Mouse (Mus musculus): ENCODE data around the gene Nxf1. TPM values are rescaled to one million over a fixed set of nuclear protein-coding genes. Genes with fewer than 3 reads are reported as not detected.
A peak's percentile ranks its signal among the peaks of the same experiment; 100 is the strongest.
"Not testable (repeated sequence)": the region's sequence is repeated elsewhere in the genome, so short reads cannot be mapped to it uniquely, and the experiment has no call there.

Gene Nxf1
- polyA plus RNA-seq, 1 experiment from 2014 or later: 197 TPM

DNA sequence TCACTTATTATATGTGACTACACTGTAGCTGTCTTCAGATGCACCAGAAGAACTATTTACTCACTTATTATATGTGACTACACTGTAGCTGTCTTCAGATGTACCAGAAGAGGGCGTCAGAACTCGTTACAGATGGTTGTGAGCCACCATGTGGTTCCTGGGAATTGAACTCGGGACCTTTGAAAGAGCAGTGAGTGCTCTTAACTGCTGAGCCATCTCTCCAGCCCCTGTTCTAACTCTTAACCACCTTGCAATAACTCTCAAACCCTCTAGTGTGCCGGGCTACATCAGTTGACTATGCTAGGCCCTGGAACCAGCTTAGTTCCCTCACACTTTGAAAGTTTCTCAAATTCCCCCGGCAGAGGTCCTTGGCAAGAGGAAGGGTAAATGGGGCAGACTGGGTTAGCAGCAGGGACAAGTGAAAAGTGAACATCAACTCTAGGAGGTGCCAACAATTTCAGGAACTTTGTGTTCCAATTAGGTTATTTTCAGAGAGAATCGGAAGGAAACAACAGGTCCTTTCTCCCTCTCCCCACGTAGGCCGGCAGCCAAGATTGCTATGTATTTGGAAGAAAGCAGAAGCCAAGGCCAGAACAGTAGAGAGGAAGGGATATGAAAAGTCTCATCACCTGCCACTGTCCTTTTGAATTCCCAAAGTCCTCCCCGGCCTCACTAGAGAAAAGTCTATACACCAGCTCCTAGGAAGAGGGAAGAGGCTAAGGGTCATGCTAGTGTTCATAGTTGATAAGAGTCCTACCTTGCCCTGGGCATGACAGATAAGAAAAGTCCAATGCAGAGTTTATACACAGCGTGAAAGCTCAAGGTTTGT lies 42.0 kb upstream of the Nxf1 start:
- Histone ChIP-seq H3K36me3 (ENCODE audit: control insufficient read depth, insufficient read depth, low read length) (peaks cover 13% of the 10 kb centered on the region), H3K4me1 (replicated peaks; ENCODE audit: control insufficient read depth, insufficient read depth, low read length) (peaks cover 46% of the 10 kb centered on the region), H3K4me2 (peak overlapping the region; percentile 82), H3K27me3 (replicated peaks; ENCODE audit: control insufficient read depth, insufficient read depth, low read length) (no peaks in the 10 kb centered on the region), H3K9ac (ENCODE audit: low read depth, low read length) (peak overlapping the region; percentile 51; the same call in 1 of the 2 replicates), H3K9me3 (ENCODE audit: control insufficient read depth, low read length) (no peaks in the 10 kb centered on the region), H3K27ac (ENCODE audit: low read depth, low read length) (peak overlapping the region; percentile 89), H3K4me3 (ENCODE audit: low read depth, low read length) (peak overlapping the region; percentile 21; the same call in 1 of the 2 replicates)
- ATAC-seq (replicated peaks; ENCODE audit: low FRiP score): peak; percentile 79
- WGBS: 46% methylated on average over 10 of the region's 10 CpGs
- DNase-seq (ENCODE audit: low spot score): no peak

- Histone ChIP-seq H3K27ac (ENCODE audit: low read depth, low read length) (peak overlapping the region; percentile 89), H3K4me3 (ENCODE audit: low read depth, low read length) (no peak overlapping the region), H3K27me3 (replicated peaks; ENCODE audit: control insufficient read depth, insufficient read depth, low read length) (no peaks in the 10 kb centered on the region), H3K4me2 (peak overlapping the region; percentile 18; the same call in 1 of the 2 replicates), H3K4me1 (replicated peaks; ENCODE audit: control insufficient read depth, insufficient read depth, low read length) (peaks cover 35% of the 10 kb centered on the region), H3K36me3 (ENCODE audit: control insufficient read depth, insufficient read depth, low read length) (peaks cover 5% of the 10 kb centered on the region; the same call in 1 of the 2 replicates), H3K9ac (ENCODE audit: low read depth, low read length) (peak overlapping the region; percentile 39; the same call in 1 of the 2 replicates), H3K9me3 (ENCODE audit: control insufficient read depth, low read length) (no peaks in the 10 kb centered on the region)
- 0 out of 2 replicates have a peak, but pooled peaks have one; percentile 15 for ATAC-seq (replicated peaks; ENCODE audit: low FRiP score)
- DNase-seq (ENCODE audit: low spot score): no peak
- WGBS: 68% methylated on average over 10 of the region's 10 CpGs
These were observed 40.8 kb upstream of the Nxf1 start for GRCm38 (mm10) chr19:8715868-8716766.

DNA sequence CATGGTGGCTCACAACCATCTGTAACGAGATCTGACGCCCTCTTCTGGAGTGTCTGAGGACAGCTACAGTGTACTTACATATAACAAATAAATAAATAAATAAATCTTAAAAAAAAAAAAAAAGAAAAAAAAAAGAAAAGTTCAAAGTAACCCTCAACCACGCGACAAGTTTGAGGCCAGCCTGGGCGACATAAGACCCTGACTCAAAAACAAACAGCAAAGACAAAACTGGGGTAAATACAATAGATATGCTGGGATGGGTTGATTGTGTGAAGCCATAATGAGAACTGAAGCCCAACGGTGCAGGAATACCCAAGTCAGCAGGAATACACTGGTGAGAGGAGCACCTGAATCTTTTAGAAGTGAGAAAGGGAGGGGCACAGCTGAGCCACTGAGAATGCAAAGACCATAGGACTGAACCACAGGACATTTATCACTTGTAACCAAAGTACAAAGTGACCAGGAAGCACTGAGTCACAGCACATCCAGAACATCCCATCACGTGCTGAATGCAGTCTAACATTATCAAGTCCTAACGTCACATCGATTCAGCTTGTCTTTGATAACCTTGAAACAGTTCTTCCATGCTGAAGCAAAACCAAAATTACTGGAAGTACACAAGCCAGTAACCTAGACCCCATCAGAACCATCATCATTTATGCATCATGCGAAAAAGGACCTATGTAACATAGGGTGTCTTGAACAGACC lies 40.0 kb upstream of the Nxf1 start:
- H3K4me2 ChIP-seq: no peak overlapping the region
- no peaks in the 10 kb centered on the region for H3K36me3 ChIP-seq (ENCODE audit: control insufficient read depth, insufficient read depth, low read length)
- no peak overlapping the region for H3K4me3 ChIP-seq (ENCODE audit: low read depth, low read length)
- ATAC-seq (replicated peaks; ENCODE audit: low FRiP score) (no peak), DNase-seq (ENCODE audit: low spot score) (no peak)
- no peaks in the 10 kb centered on the region for H3K27me3 ChIP-seq (replicated peaks; ENCODE audit: control insufficient read depth, insufficient read depth, low read length)
- no peaks in the 10 kb centered on the region for H3K9me3 ChIP-seq (ENCODE audit: control insufficient read depth, low read length)
- H3K9ac ChIP-seq (ENCODE audit: low read depth, low read length): no peak overlapping the region
- peak overlapping the region; percentile 53; the same call in 1 of the 2 replicates for H3K27ac ChIP-seq (ENCODE audit: low read depth, low read length)
- WGBS: 71% methylated on average over 8 of the region's 10 CpGs
- peaks cover 35% of the 10 kb centered on the region for H3K4me1 ChIP-seq (replicated peaks; ENCODE audit: control insufficient read depth, insufficient read depth, low read length)

GRCm38 (mm10) chr19:8718357-8718756 lies 38.5 kb upstream of the Nxf1 start:
- H3K27ac ChIP-seq (ENCODE audit: low read depth, low read length): no peak overlapping the region
- DNase-seq (ENCODE audit: low spot score) (no peak), ATAC-seq (replicated peaks; ENCODE audit: low FRiP score) (no peak)
- H3K36me3 ChIP-seq (ENCODE audit: control insufficient read depth, insufficient read depth, low read length): no peaks in the 10 kb centered on the region
- H3K4me1 ChIP-seq (replicated peaks; ENCODE audit: control insufficient read depth, insufficient read depth, low read length): peaks cover 38% of the 10 kb centered on the region
- WGBS: 61% methylated on average over 3 of the region's 3 CpGs
- H3K9ac ChIP-seq (ENCODE audit: low read depth, low read length): no peak overlapping the region
- H3K4me3 ChIP-seq (ENCODE audit: low read depth, low read length): no peak overlapping the region
- no peak overlapping the region for H3K4me2 ChIP-seq
- no peaks in the 10 kb centered on the region for H3K9me3 ChIP-seq (ENCODE audit: control insufficient read depth, low read length)
- no peaks in the 10 kb centered on the region for H3K27me3 ChIP-seq (replicated peaks; ENCODE audit: control insufficient read depth, insufficient read depth, low read length)

DNA sequence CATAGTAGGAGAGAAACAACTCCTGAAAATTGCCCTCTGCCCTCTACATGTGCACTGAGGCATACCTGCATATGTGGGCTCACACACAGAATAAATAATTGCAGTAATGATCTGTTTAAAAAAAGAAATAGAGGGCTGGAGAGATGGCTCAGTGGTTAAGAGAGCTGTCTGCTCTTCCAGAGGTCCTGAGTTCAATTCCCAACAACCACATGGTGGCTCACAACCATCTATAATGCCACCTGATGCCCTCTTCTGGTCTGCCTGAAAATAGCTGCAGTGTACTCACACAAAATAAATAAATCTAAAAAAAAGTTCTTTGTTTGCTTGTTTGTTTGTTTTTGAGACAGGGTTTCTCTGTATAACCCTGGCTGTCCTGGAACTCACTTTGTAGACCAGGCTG lies 37.8 kb upstream of the Nxf1 start:
- not testable (repeated sequence) for H3K9me3 ChIP-seq (ENCODE audit: control insufficient read depth, low read length); H3K9ac ChIP-seq (ENCODE audit: low read depth, low read length); DNase-seq (ENCODE audit: low spot score); H3K27me3 ChIP-seq (replicated peaks; ENCODE audit: control insufficient read depth, insufficient read depth, low read length); ATAC-seq (replicated peaks; ENCODE audit: low FRiP score); H3K27ac ChIP-seq (ENCODE audit: low read depth, low read length); H3K4me2 ChIP-seq; H3K36me3 ChIP-seq (ENCODE audit: control insufficient read depth, insufficient read depth, low read length); H3K4me3 ChIP-seq (ENCODE audit: low read depth, low read length)
- peaks cover 38% of the 10 kb centered on the region for H3K4me1 ChIP-seq (replicated peaks; ENCODE audit: control insufficient read depth, insufficient read depth, low read length)

GRCm38 (mm10) chr19:8721378-8721777 lies 35.5 kb upstream of the Nxf1 start:
- peak overlapping the region; percentile 88; the same call in 1 of the 2 replicates for H3K4me3 ChIP-seq (ENCODE audit: low read depth, low read length)
- WGBS: 57% methylated on average over 1 of the region's 1 CpGs
- H3K4me1 ChIP-seq (replicated peaks; ENCODE audit: control insufficient read depth, insufficient read depth, low read length): peaks cover 25% of the 10 kb centered on the region
- no peak overlapping the region for H3K9ac ChIP-seq (ENCODE audit: low read depth, low read length)
- no peaks in the 10 kb centered on the region for H3K27me3 ChIP-seq (replicated peaks; ENCODE audit: control insufficient read depth, insufficient read depth, low read length)
- DNase-seq (ENCODE audit: low spot score) (no peak), ATAC-seq (replicated peaks; ENCODE audit: low FRiP score) (no peak)
- no peaks in the 10 kb centered on the region for H3K9me3 ChIP-seq (ENCODE audit: control insufficient read depth, low read length)
- H3K4me2 ChIP-seq: peak overlapping the region; percentile 87
- H3K36me3 ChIP-seq (ENCODE audit: control insufficient read depth, insufficient read depth, low read length): peaks cover 21% of the 10 kb centered on the region
- H3K27ac ChIP-seq (ENCODE audit: low read depth, low read length): peak overlapping the region; percentile 23; the same call in 1 of the 2 replicates

DNA sequence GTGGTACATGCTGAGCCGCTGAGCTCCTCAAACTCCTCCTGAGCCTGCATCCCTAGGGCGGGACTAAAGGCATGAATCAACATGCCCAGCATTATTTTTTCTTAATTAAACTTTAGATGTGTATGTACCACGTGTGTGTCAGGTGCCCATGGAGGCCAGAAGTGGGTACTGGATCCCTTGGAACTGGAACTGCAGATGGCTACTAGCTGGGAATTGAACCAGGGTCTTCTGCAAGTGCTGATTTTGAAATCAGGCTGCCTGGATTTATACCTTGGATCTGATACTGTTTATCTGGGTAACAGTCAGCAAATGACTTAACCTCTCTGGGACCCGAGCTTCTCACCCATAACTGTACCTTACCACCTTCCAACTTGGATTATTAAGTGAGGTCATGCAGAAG lies 34.9 kb upstream of the Nxf1 start:
- Histone ChIP-seq H3K27ac (ENCODE audit: low read depth, low read length) (peak overlapping the region; percentile 98), H3K4me2 (peak overlapping the region; percentile 87), H3K27me3 (replicated peaks; ENCODE audit: control insufficient read depth, insufficient read depth, low read length) (no peaks in the 10 kb centered on the region), H3K9me3 (ENCODE audit: control insufficient read depth, low read length) (no peaks in the 10 kb centered on the region), H3K4me3 (ENCODE audit: low read depth, low read length) (peak overlapping the region; percentile 88), H3K36me3 (ENCODE audit: control insufficient read depth, insufficient read depth, low read length) (peaks cover 22% of the 10 kb centered on the region), H3K4me1 (replicated peaks; ENCODE audit: control insufficient read depth, insufficient read depth, low read length) (peaks cover 22% of the 10 kb centered on the region), H3K9ac (ENCODE audit: low read depth, low read length) (peak overlapping the region; percentile 98)
- WGBS: 48% methylated on average over 4 of the region's 4 CpGs
- no peak for ATAC-seq (replicated peaks; ENCODE audit: low FRiP score)
- DNase-seq (ENCODE audit: low spot score): no peak

- Histone ChIP-seq H3K4me3 (ENCODE audit: low read depth, low read length) (peak overlapping the region; percentile 88), H3K4me1 (replicated peaks; ENCODE audit: control insufficient read depth, insufficient read depth, low read length) (peaks cover 20% of the 10 kb centered on the region), H3K4me2 (peak overlapping the region; percentile 87), H3K27me3 (replicated peaks; ENCODE audit: control insufficient read depth, insufficient read depth, low read length) (no peaks in the 10 kb centered on the region), H3K36me3 (ENCODE audit: control insufficient read depth, insufficient read depth, low read length) (peaks cover 22% of the 10 kb centered on the region), H3K9ac (ENCODE audit: low read depth, low read length) (peak overlapping the region; percentile 98), H3K9me3 (ENCODE audit: control insufficient read depth, low read length) (no peaks in the 10 kb centered on the region), H3K27ac (ENCODE audit: low read depth, low read length) (peak overlapping the region; percentile 98)
- DNase-seq (ENCODE audit: low spot score) (no peak), ATAC-seq (replicated peaks; ENCODE audit: low FRiP score) (peak; percentile 7; the same call in 1 of the 2 replicates)
- 2% methylated on average over 5 of the region's 5 CpGs for WGBS
These were observed 34.3 kb upstream of the Nxf1 start for GRCm38 (mm10) chr19:8722559-8722906.

Data from liver, embryonic 11.5 days (tissue).